Mouse (Mus musculus): ENCODE measurements around the gene Thap3. TPM values are rescaled to one million over a fixed set of nuclear protein-coding genes. Genes with fewer than 3 reads are reported as not detected.

Thap3 gene
- total and polyA plus RNA-seq, 3 experiments, result 0.82 to 4.2 (median 3.0) TPM

DNA sequence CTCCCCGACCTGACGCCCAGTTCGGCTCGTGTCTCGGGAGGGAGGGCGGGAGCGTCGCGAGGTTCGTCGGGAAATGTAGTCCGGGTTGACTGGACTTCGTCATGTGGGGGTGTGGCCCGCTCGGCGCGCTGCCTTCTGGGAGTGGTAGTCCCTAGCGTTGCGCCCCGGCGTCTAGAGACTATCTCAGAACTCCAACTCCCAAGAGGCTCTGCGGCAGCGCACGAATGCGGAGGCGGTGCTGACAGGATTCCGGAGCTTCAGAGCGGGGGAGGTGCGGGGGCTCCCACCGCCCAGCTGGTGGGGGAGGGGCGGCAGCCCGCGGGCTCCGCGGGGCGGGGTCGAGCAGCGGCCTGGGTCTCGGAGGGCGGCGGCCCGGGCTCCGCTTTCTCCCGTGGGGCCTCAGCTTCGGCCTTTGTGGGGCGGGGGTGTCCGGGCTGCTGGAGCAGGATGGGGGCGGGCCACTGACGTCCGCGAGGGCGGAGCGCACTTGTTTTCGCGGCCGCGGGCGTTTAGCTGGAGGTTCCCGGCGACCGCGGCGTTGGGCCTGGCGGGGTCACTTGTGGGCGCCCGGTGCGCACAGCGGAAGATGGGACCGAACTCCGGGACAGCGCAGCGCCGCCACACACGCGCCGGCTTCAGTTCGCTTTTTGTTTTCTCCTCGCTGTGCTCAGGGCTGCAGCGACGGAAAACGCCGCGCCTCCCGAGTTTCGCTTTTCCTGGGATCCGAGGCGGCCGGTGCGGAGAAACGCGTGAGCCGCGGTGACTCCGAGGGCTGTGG lies 7.6 kb upstream of the Thap3 start, which contains the start of gene Phf13:
Gene Phf13 (minus strand): TSS at position 86 of the 778 bp plus-strand sequence.
- H3K4me3 ChIP-seq (ENCODE audit: low read depth, low read length), result peak within 1 kb of the TSS; percentile 87
- H3K36me3 ChIP-seq (replicated peaks), result peaks cover 17% of the 10 kb centered on the region
- peaks cover 66% of the 10 kb centered on the region for H3K4me1 ChIP-seq (ENCODE audit: insufficient read depth, low read depth, low read length)
- H3K27me3 ChIP-seq (ENCODE audit: insufficient read depth, low read length), result peaks cover 49% of the 10 kb centered on the region
- TF ChIP-seq POLR2AphosphoS5 (IDR thresholded peaks at IDR 0.05; ENCODE audit: insufficient replicate concordance, low read depth, low read length), result no peak
- no peak for TF ChIP-seq GATA2 (IDR thresholded peaks at IDR 0.05; ENCODE audit: borderline replicate concordance, low read depth, low read length)
- TF ChIP-seq TAL1 (conservative IDR thresholded peaks at IDR 0.05; ENCODE audit: low read depth, low read length), result no peak
- TF ChIP-seq GATA1 (IDR thresholded peaks at IDR 0.05; ENCODE audit: borderline replicate concordance, low read length), result no peak
- no peak for TF ChIP-seq CTCF (IDR thresholded peaks at IDR 0.05; ENCODE audit: low read depth, low read length)
- H3K9me3 ChIP-seq (replicated peaks), result no peaks in the 10 kb centered on the region
- ATAC-seq (ENCODE audit: extremely low read depth, insufficient number of reproducible peaks, low FRiP score, poor library complexity, severe bottlenecking) (peak; percentile 88), DNase-seq (ENCODE audit: low spot score) (peak; percentile 93)

DNA sequence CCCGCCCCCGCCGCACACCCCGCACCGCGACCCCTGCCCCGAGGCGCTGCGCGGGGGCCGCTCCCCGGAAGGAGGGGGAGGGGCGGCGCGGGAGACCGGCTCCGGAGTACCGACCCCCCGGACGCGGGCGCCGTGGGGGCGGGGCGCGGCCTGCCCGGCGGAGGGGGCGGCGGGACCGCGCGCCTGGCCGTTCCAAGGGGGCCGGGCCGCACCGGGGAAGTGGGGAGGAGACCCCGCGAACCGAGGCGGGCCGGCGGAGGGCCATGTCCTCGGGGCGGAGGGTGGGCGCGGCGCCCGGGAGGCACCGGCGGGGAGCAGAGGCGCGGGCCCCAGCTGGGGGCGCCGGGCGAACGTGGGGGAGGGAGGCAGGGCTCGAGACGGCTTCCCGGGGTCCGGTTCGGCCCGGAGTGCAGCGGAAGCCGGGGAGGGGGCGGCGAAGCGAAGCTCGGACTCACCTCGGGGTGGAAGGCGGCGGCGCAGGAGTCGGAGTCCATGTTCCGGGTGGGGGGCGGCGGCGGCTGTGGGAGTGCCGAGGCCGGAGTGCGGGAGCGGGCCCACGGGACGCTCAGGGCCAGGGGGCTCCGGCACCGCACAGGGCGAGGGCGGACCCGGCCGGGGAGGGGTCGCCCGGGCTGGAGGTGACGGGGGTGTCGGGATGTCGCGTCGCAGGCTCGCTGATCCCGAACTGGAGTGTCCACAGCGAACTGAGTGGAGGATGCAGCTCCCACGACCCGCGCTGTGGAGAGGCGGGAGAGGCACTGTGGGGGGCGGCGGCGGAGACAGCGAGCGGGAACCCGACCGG lies 6.8 kb upstream of the Thap3 start:
- H3K4me1 ChIP-seq (ENCODE audit: insufficient read depth, low read depth, low read length), result peaks cover 63% of the 10 kb centered on the region
- H3K27me3 ChIP-seq (ENCODE audit: insufficient read depth, low read length), result peaks cover 53% of the 10 kb centered on the region
- DNase-seq (ENCODE audit: low spot score) (no peak), ATAC-seq (ENCODE audit: extremely low read depth, insufficient number of reproducible peaks, low FRiP score, poor library complexity, severe bottlenecking) (no peak)
- peaks cover 25% of the 10 kb centered on the region for H3K36me3 ChIP-seq (replicated peaks)
- H3K9me3 ChIP-seq (replicated peaks), result no peaks in the 10 kb centered on the region
- TF ChIP-seq GATA2 (IDR thresholded peaks at IDR 0.05; ENCODE audit: borderline replicate concordance, low read depth, low read length) (no peak), GATA1 (IDR thresholded peaks at IDR 0.05; ENCODE audit: borderline replicate concordance, low read length) (no peak), POLR2AphosphoS5 (IDR thresholded peaks at IDR 0.05; ENCODE audit: insufficient replicate concordance, low read depth, low read length) (no peak), TAL1 (conservative IDR thresholded peaks at IDR 0.05; ENCODE audit: low read depth, low read length) (no peak)
- peak overlapping the region; percentile 87 for H3K4me3 ChIP-seq (ENCODE audit: low read depth, low read length)

DNA sequence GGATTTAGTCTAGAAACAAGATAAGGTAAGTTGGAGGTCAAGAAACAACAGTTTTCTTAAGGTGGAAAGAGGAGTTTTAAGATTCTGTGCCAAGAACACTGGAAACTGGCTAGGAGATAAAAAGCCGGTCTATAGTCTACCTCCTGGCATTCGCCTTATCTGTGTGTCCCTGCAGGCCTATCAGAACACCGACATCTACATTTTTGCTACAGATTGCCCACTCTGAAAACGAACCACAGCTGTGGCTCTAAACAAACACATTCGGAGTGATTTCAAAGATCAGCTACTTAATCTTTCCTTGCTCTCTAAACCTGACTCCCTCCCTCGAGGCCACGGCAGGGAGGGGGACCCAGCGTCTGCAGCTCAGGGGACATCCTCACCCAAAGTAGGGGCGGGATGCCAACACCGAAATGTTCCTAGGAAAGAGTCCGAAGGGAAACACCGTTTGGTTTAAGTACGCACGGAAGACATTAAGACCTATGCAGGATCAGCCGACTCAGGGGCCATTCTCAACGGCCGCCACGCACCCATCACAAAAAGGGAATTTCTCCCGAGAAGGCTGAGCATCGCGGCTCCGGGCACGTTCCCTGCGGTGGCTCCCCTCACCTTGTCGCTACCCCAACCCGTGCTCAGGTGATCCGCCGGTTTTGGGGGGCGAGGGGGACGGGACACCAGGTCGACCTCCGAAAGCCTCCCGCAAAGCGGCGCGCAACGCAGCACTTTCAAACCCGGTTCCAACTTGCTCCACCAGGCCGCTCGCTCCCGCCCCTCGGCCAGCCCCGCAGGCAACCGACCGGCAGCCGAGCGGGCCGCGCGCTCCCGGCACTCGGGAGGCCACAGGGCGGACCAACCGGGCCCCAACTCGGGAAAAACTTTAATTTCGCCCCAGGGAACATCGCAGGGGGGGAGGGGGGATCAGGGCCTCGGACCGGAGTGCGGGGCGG lies 5.7 kb upstream of the Thap3 start:
- peaks cover 28% of the 10 kb centered on the region for H3K36me3 ChIP-seq (replicated peaks)
- TF ChIP-seq TAL1 (conservative IDR thresholded peaks at IDR 0.05; ENCODE audit: low read depth, low read length) (peak; percentile 74), GATA1 (IDR thresholded peaks at IDR 0.05; ENCODE audit: borderline replicate concordance, low read length) (no peak), GATA2 (IDR thresholded peaks at IDR 0.05; ENCODE audit: borderline replicate concordance, low read depth, low read length) (0 out of 2 replicates have a peak, but pooled peaks have one; percentile 42)
- peaks cover 55% of the 10 kb centered on the region for H3K27me3 ChIP-seq (ENCODE audit: insufficient read depth, low read length)
- peak overlapping the region; percentile 87 for H3K4me3 ChIP-seq (ENCODE audit: low read depth, low read length)
- ATAC-seq (ENCODE audit: extremely low read depth, insufficient number of reproducible peaks, low FRiP score, poor library complexity, severe bottlenecking) (peak; percentile 73), DNase-seq (ENCODE audit: low spot score) (peak; percentile 71)
- H3K9me3 ChIP-seq (replicated peaks), result no peaks in the 10 kb centered on the region
- peaks cover 54% of the 10 kb centered on the region for H3K4me1 ChIP-seq (ENCODE audit: insufficient read depth, low read depth, low read length)

DNA sequence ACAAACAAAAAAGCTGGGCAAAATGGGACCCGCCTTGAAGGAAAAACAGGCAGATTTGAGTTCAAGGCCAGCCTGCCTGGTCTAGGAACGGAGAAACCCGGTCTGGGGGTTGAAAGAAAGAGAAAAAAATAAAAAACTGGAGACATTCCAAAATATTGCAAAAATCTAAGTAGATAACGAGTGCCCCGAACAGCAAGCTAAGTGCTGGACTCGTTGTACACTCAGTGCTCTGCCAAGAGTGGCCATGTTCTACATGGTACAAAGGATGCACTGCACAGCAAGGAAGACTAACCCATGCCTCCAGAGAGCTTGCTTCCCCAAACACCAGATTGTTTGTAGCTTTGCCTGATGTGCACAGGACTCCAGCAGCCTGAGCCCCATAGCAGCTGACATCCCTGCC lies 4.2 kb upstream of the Thap3 start:
- H3K27me3 ChIP-seq (ENCODE audit: insufficient read depth, low read length), result peaks cover 63% of the 10 kb centered on the region
- no peak overlapping the region for H3K4me3 ChIP-seq (ENCODE audit: low read depth, low read length)
- no peaks in the 10 kb centered on the region for H3K9me3 ChIP-seq (replicated peaks)
- TF ChIP-seq POLR2AphosphoS5 (IDR thresholded peaks at IDR 0.05; ENCODE audit: insufficient replicate concordance, low read depth, low read length) (no peak), GATA2 (IDR thresholded peaks at IDR 0.05; ENCODE audit: borderline replicate concordance, low read depth, low read length) (no peak), TAL1 (conservative IDR thresholded peaks at IDR 0.05; ENCODE audit: low read depth, low read length) (no peak), CTCF (IDR thresholded peaks at IDR 0.05; ENCODE audit: low read depth, low read length) (no peak)
- ATAC-seq (ENCODE audit: extremely low read depth, insufficient number of reproducible peaks, low FRiP score, poor library complexity, severe bottlenecking), result no peak
- H3K4me1 ChIP-seq (ENCODE audit: insufficient read depth, low read depth, low read length), result peaks cover 60% of the 10 kb centered on the region
- peaks cover 28% of the 10 kb centered on the region for H3K36me3 ChIP-seq (replicated peaks)
- no peak for DNase-seq (ENCODE audit: low spot score)

GRCm38 (mm10) chr4:151992091-151992490 lies 3.3 kb upstream of the Thap3 start:
- H3K9me3 ChIP-seq (replicated peaks), result no peaks in the 10 kb centered on the region
- peaks cover 28% of the 10 kb centered on the region for H3K36me3 ChIP-seq (replicated peaks)
- ATAC-seq (ENCODE audit: extremely low read depth, insufficient number of reproducible peaks, low FRiP score, poor library complexity, severe bottlenecking) (no peak), DNase-seq (ENCODE audit: low spot score) (no peak)
- H3K4me1 ChIP-seq (ENCODE audit: insufficient read depth, low read depth, low read length), result peaks cover 54% of the 10 kb centered on the region
- H3K4me3 ChIP-seq (ENCODE audit: low read depth, low read length), result no peak overlapping the region
- peaks cover 63% of the 10 kb centered on the region for H3K27me3 ChIP-seq (ENCODE audit: insufficient read depth, low read length)
- no peak for TF ChIP-seq TAL1 (conservative IDR thresholded peaks at IDR 0.05; ENCODE audit: low read depth, low read length)
- TF ChIP-seq GATA1 (IDR thresholded peaks at IDR 0.05; ENCODE audit: borderline replicate concordance, low read length), result no peak
- no peak for TF ChIP-seq GATA2 (IDR thresholded peaks at IDR 0.05; ENCODE audit: borderline replicate concordance, low read depth, low read length)
- TF ChIP-seq CTCF (IDR thresholded peaks at IDR 0.05; ENCODE audit: low read depth, low read length), result no peak
- no peak for TF ChIP-seq POLR2AphosphoS5 (IDR thresholded peaks at IDR 0.05; ENCODE audit: insufficient replicate concordance, low read depth, low read length)
